Mouse (Mus musculus) myocyte (in vitro differentiated cells): ENCODE measurements around the gene Iqgap3.

Experiments used
- CEBPB ChIP-seq: IDR thresholded peaks from 2 replicates; pipeline ENCODE4 v1.6.1; 2011; ENCODE audit warnings: mild to moderate bottlenecking, moderate library complexity; ENCODE audit not compliant: poor library complexity, insufficient read depth, severe bottlenecking
- E2F4 ChIP-seq: IDR thresholded peaks from one replicate; pipeline ENCODE4 v1.6.1; 2011; ENCODE audit warnings: mild to moderate bottlenecking, control low read depth, moderate library complexity; ENCODE audit not compliant: insufficient read depth
- POLR2A ChIP-seq: IDR thresholded peaks from one replicate; pipeline ENCODE4 v1.6.1; 2011; ENCODE audit warnings: low read depth, mild to moderate bottlenecking, control low read depth, moderate library complexity; ENCODE audit not compliant: insufficient read length
- SRF ChIP-seq: IDR thresholded peaks from one replicate; pipeline ENCODE4 v1.6.1; 2011; ENCODE audit warnings: low read depth; ENCODE audit not compliant: control insufficient read depth, insufficient read length

DNA sequence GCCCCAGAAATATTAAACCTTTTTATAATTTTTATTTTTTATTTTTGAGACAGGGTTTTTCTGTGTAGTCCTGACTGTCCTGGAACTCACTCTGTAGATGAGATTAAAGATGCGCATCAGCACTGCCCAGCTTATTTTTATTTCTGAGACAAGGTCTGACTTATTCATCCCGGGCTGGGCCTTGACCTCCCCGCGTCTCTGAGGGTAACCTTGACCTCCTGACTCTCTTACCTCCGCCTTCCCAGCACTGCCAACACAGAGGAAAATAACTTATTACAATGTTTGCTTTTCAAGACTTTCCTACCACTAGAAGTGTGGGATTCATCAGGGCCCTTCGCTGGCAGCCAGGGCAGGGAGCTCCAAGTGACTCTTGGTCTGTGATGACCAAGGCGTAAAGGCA lies 44.4 kb downstream of the Iqgap3 start:
- no peak for TF ChIP-seq E2F4
- TF ChIP-seq POLR2A = no peak
- TF ChIP-seq SRF = no peak
- TF ChIP-seq CEBPB = no peak
